Mouse (Mus musculus) hindbrain, embryonic 11.5 days (tissue): ENCODE measurements around the gene Gnl3. TPM values are rescaled to one million over a fixed set of nuclear protein-coding genes. Genes with fewer than 3 reads are reported as not detected.

Experiments
- ATAC-seq: fragments of 200-750 bp; cut with Nextera tagmentation; 2 replicates; pipeline ENCODE4 v1.8.0; 2017; ENCODE audit warnings: mild to moderate bottlenecking, moderate TSS enrichment, moderate library complexity; ENCODE audit not compliant: low FRiP score
- DNase-seq: peaks from one replicate; pipeline ENCODE4 v3.0.0-alpha.2; 2015; ENCODE audit warnings: low spot score
- H3K27ac ChIP-seq: fragments of 300-500 bp; sonication (generic); 2 replicates; pipeline ENCODE4 v1.5.1; 2014; ENCODE audit warnings: mild to moderate bottlenecking, low read depth, low read length
- H3K27me3 ChIP-seq: fragments of 300-500 bp; sonication (generic); 2 replicates; pipeline ENCODE4 v1.6.1; 2014; ENCODE audit warnings: mild to moderate bottlenecking, low read length, moderate library complexity, mixed read lengths; ENCODE audit not compliant: control insufficient read depth, insufficient read depth
- H3K36me3 ChIP-seq: fragments of 300-500 bp; sonication (generic); 2 replicates; pipeline ENCODE4 v1.6.1; 2014; ENCODE audit warnings: mild to moderate bottlenecking, low read length, moderate library complexity, mixed read lengths; ENCODE audit not compliant: control insufficient read depth, insufficient read depth
- H3K4me1 ChIP-seq: fragments of 300-500 bp; sonication (generic); replicated peaks from 2 replicates; pipeline ENCODE4 v1.6.1; 2014; ENCODE audit warnings: low read length, mixed read lengths; ENCODE audit not compliant: control insufficient read depth, insufficient read depth
- H3K4me2 ChIP-seq: fragments of 300-500 bp; sonication (generic); replicated peaks from 2 replicates; pipeline ENCODE4 v1.6.1; 2014; ENCODE audit warnings: mild to moderate bottlenecking, low read depth, low read length
- H3K4me3 ChIP-seq: fragments of 300-500 bp; sonication (generic); 2 replicates; pipeline ENCODE4 v1.5.1; 2014; ENCODE audit warnings: low read depth, low read length
- H3K9ac ChIP-seq: fragments of 300-500 bp; sonication (generic); 2 replicates; pipeline ENCODE4 v1.6.1; 2014; ENCODE audit warnings: low read depth, low read length
- H3K9me3 ChIP-seq: fragments of 300-500 bp; sonication (generic); 2 replicates; pipeline ENCODE4 v1.6.1; 2016; ENCODE audit warnings: low read length; ENCODE audit not compliant: control insufficient read depth
- WGBS: fragments of 180-500 bp; shearing (Covaris S2); extraction: QIAGEN DNeasy Blood & Tissue Kit; methylation state at CpG from one replicate; pipeline ENCODE4 v1.1.7; 2014; 5-methylcytosine and 5-hydroxymethylcytosine counted together
- polyA plus RNA-seq: library from polyadenylated mRNA; unstranded; fragments of >200 nt; fragmentation: Nextera tagmentation; extraction: Ambion mirVana; gene quantifications from 2 replicates; pipeline ENCODE4 v1.2.1, GENCODE M21; 2014

Gnl3 gene
- polyA plus RNA-seq, 1 experiment from 2014 or later: 82.6 TPM

DNA sequence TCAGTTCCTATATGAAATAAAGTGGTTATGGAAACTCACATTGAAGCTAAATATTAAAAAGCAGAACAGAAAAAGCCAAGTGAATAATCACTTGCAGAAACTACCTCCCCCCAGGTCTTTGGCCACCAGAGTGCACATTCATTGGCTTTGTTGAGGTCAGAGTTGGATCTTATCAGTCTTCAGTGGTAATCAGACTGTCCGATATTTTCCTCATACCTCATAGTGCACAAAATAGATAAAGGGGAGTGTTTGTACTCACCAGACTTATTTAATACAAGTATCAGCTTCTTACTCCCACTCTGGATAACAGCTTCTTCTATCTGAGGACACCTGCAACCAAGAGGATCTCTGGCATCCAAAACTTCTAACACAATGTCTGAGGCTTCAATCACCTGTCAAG, 2.9 kb downstream of the Gnl3 start:
- DNase-seq: no peak
- WGBS: 92% methylated on average over 1 of the region's 1 CpGs
- Histone ChIP-seq H3K27ac (no peak overlapping the region), H3K36me3 (peaks cover 11% of the 10 kb centered on the region), H3K9me3 (no peaks in the 10 kb centered on the region), H3K27me3 (no peaks in the 10 kb centered on the region), H3K9ac (no peak overlapping the region), H3K4me2 (no peak overlapping the region), H3K4me3 (no peak overlapping the region), H3K4me1 (0 out of 2 replicates have a peak, but pooled peaks cover 4% of the 10 kb centered on the region)
- no peak for ATAC-seq

DNA sequence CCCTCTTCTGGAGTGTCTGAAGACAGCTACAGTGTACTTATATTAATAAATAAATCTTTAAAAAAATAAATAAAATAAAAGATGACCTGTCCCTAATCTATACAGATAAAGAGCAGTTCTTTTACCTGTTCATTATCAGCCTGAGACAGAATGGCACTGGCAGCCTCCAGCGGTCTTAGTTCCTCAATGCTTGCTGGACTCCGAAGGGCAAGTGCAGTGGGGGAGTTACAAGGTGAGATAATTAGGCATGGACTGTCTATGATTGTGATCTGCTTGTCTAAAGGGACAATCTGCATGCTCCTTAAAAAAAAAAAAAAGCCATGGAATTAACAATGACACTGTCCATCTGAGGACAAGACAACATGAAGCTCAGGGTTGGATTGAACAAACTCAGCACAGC, 5.0 kb downstream of the Gnl3 start:
- no peaks in the 10 kb centered on the region for H3K27me3 ChIP-seq
- H3K9ac ChIP-seq: no peak overlapping the region
- no peak overlapping the region for H3K4me3 ChIP-seq
- WGBS: 94% methylated on average over 2 of the region's 2 CpGs
- H3K36me3 ChIP-seq: peaks cover 11% of the 10 kb centered on the region
- no peak overlapping the region for H3K27ac ChIP-seq
- no peak for DNase-seq
- 0 out of 2 replicates have a peak, but pooled peaks cover 4% of the 10 kb centered on the region for H3K4me1 ChIP-seq
- no peaks in the 10 kb centered on the region for H3K9me3 ChIP-seq
- H3K4me2 ChIP-seq: no peak overlapping the region
- ATAC-seq: no peak

DNA sequence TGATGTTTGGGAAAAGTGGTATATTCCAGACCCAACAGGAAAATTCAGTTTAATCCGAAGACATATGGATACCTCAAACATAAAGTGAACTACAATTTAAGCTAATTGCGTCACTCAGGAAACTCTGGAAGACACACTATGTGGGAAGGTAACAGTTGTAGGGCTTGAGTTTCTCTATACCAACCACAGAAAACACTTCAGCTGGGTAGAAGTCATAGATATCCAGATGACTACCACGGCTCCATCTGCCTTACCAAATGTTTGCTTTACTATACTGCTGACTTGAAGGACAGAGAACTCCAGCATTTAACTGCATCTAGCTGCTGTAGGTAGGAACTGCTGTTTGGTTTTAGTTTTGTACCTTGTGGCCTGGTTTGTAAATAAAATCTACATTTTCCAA, 7.4 kb downstream of the Gnl3 start:
- Histone ChIP-seq H3K9me3 (no peaks in the 10 kb centered on the region), H3K4me1 (no peaks in the 10 kb centered on the region), H3K4me2 (no peak overlapping the region), H3K9ac (no peak overlapping the region), H3K27ac (no peak overlapping the region), H3K36me3 (peaks cover 11% of the 10 kb centered on the region), H3K4me3 (no peak overlapping the region), H3K27me3 (no peaks in the 10 kb centered on the region)
- no peak for DNase-seq
- WGBS: 98% methylated on average over 3 of the region's 3 CpGs
- no peak for ATAC-seq

DNA sequence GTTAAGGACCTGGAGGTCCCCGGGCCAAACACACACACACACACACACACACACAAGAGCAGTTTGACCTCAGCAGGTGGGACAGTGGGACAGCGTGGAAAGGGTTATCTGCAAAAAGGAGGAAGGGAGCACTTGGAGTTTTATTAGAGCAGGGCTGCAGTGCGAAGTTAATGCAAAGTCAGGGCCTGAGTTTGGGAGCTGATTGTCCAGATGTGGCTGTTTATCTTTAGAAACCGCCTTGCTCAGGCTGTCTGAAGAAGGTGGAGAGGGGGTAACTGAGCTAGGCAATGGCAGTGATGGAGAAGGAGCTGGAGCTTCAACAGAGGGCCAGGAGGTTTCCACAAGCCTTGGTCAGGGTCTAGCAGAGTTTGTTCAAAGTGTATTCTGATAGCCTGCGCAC, 12.2 kb downstream of the Gnl3 start:
- Histone ChIP-seq H3K4me1 (no peaks in the 10 kb centered on the region; the same call in 1 of the 2 replicates), H3K4me3 (no peak overlapping the region), H3K27me3 (no peaks in the 10 kb centered on the region), H3K9ac (no peak overlapping the region), H3K4me2 (no peak overlapping the region), H3K36me3 (no peaks in the 10 kb centered on the region), H3K9me3 (no peaks in the 10 kb centered on the region), H3K27ac (no peak overlapping the region)
- no peak for ATAC-seq
- DNase-seq: no peak
- WGBS: 91% methylated on average over 5 of the region's 5 CpGs

DNA sequence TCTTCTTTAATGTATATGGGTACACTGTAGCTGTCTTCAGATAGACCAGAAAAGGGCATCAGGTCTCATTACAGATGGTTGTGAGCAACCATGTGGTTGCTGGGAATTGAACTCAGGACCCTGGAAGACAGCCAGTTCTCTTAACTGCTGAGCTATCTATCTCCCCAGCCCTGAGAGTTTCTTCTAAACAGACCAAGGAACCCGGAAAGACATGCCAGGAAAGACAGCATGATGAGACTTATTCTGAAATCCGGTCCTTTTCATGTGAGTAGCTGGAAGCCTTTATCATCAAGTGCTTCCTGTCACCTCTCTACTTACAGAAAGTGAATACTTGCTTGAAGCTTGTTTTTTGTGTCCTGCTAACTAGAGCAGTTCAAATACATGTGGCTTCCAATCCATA, 14.4 kb downstream of the Gnl3 start:
- ATAC-seq: no peak
- WGBS: 90% methylated on average over 2 of the region's 2 CpGs
- no peaks in the 10 kb centered on the region for H3K9me3 ChIP-seq
- no peak overlapping the region for H3K27ac ChIP-seq
- no peaks in the 10 kb centered on the region for H3K36me3 ChIP-seq
- H3K4me1 ChIP-seq: no peaks in the 10 kb centered on the region; the same call in 1 of the 2 replicates
- no peak overlapping the region for H3K9ac ChIP-seq
- H3K4me2 ChIP-seq: no peak overlapping the region
- no peak overlapping the region for H3K4me3 ChIP-seq
- no peaks in the 10 kb centered on the region for H3K27me3 ChIP-seq
- DNase-seq: no peak

DNA sequence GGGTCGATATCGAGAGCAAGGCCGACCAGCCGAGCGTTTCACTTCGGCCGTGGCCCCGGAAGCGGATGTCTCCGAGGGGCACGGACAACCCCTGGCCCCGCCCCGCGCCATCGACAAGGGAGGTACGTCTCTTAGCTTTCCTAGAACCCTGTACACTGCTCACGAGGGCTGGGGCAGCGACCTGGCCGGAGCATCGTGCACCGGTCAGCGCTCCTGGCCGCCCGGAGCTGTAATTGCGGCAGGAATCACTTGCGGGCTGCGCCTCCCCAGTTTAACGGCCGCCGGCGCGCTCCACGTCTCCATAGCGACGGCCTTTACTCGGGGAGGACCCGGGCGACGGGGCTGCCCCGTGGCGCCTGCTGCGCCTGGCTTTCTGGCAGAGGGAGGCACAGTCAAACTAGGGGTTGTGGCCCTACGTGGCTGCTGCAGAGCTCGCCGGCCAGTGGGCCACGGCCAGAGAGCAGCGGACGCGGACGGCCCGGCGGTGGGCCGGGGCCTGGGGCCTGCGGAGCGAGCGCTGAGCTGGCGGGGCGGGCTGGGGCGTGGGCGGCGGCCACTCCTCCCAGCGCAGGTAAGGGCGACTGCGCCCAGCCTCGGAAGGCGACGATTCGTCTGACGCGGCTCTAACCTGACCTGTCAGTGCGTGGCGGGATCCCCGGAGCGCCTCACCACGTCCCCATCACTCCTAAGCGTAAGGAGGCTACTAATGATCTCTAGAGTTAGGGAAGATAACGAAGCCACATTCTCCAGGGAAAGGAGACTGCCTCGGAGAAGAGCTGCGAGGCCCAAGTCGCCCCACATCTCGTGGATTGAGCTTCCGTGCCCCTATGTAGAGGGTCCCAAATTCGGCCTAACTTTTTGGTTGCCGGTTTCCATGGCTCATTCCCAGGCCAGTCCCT, 17.4 kb downstream of the Gnl3 start, which contains the start of the genes Glt8d1 and Spcs1:
Glt8d1 (plus strand) TSS at position 94 of the 899 bp plus-strand sequence.
Spcs1 (minus strand) TSS at position 366 of the 899 bp plus-strand sequence.
- no peaks in the 10 kb centered on the region for H3K36me3 ChIP-seq
- WGBS: under 1% methylated on average over 83 of the region's 84 CpGs

DNA sequence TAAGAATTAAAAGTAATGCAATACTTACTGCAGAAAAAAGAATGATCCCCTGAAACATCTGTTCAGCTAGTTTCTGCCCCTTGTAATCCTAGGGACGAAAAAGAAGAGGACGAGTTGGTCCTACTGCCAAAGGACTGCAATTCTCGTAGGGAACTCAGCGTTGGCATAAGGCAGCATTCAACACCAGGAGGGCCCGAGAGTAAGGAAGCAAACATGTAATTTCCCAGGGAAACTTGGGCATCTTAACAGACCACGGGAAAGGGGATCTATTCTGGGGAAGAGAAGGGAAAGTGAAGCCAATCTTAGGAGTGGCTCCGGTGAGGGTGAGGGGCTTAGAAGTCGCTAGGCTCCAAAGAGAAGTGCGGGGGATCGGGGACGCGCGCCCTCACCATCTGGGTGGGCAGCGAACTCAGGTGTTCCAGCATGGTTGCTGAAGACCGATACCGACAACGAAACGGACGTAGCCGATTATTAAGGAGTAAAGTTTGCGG, 18.1 kb downstream of the Gnl3 start:
- DNase-seq (no peak), ATAC-seq (peak; percentile 4)
- peak overlapping the region; percentile 92 for H3K4me3 ChIP-seq
- no peaks in the 10 kb centered on the region for H3K36me3 ChIP-seq
- H3K9ac ChIP-seq: peak overlapping the region; percentile 91
- peak overlapping the region; percentile 78 for H3K4me2 ChIP-seq
- no peaks in the 10 kb centered on the region for H3K9me3 ChIP-seq
- peak overlapping the region; percentile 90 for H3K27ac ChIP-seq
- H3K4me1 ChIP-seq: no peaks in the 10 kb centered on the region; the same call in 1 of the 2 replicates
- under 1% methylated on average over 21 of the region's 21 CpGs for WGBS
- H3K27me3 ChIP-seq: no peaks in the 10 kb centered on the region

More for the DNA sequence above, 17.4 kb downstream of the Gnl3 start, which contains the start of the genes Glt8d1 and Spcs1:
- DNase-seq (peak; percentile 88), ATAC-seq (peak; percentile 97)
- H3K27me3 ChIP-seq: no peaks in the 10 kb centered on the region
- H3K4me1 ChIP-seq: no peaks in the 10 kb centered on the region; the same call in 1 of the 2 replicates
- H3K4me2 ChIP-seq: peak within 1 kb of the TSS; percentile 78
- H3K27ac ChIP-seq: peak within 1 kb of the TSS; percentile 90
- no peaks in the 10 kb centered on the region for H3K9me3 ChIP-seq
- H3K9ac ChIP-seq: peak within 1 kb of the TSS; percentile 91
- peak within 1 kb of the TSS; percentile 92 for H3K4me3 ChIP-seq

DNA sequence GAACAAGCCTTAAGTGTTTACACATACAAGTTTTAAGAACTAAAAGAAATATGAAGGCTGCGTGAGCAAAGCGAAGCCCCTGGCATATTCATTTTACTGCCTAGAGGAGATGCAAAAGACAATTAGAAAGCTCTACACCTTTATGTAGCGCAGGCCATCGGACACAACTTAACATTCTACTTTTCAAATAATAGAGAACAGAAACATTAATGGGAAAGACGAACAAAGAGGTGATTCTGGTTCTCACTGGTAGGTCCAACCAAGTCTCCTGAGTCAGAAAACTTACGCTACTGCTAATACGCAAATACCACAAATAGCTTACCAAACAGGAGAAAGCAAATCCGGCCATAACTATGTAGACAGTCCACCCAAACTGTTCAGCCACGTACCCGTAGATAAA, 18.6 kb downstream of the Gnl3 start:
- H3K27me3 ChIP-seq: no peaks in the 10 kb centered on the region
- no peaks in the 10 kb centered on the region for H3K9me3 ChIP-seq
- H3K4me1 ChIP-seq: no peaks in the 10 kb centered on the region; the same call in 1 of the 2 replicates
- H3K36me3 ChIP-seq: no peaks in the 10 kb centered on the region
- ATAC-seq (no peak), DNase-seq (no peak)
- 63% methylated on average over 10 of the region's 10 CpGs for WGBS
- peak overlapping the region; percentile 92 for H3K4me3 ChIP-seq
- H3K9ac ChIP-seq: peak overlapping the region; percentile 91
- no peak overlapping the region for H3K27ac ChIP-seq
- H3K4me2 ChIP-seq: peak overlapping the region; percentile 78
